Mouse (Mus musculus): ENCODE results near the gene Skor1.

Skor1 gene

DNA sequence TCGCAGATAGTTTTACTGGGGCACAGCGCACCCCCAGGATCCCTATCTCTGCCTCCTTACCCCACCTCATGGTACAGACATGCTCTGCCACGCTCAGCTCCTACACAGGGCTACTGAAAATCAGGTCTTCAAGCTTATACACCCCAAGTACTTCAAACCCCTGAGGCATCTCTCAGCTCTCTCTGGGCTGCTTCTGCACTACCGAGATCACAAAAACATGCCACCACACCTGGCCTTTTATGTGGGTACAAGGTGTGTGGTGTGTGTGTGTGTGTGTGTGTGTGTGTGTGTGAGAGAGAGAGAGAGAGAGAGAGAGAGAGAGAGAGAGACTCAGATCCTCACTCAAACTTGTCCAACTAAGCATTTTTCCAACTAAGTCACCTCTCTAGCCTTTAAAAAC lies 59.6 kb downstream of the Skor1 start:
- no peak for DNase-seq

Measured in cerebellum, adult 18-20 months (tissue).